Mouse (Mus musculus) B cell, adult 67 days (primary cell): ENCODE data around the gene Ins2. TPM values are rescaled to one million over a fixed set of nuclear protein-coding genes. Genes with fewer than 3 reads are reported as not detected.

Source experiments
- total RNA-seq, 2 experiments: library from RNA; stranded (reverse); gene quantifications; 4 replicates each; pipeline ENCODE4 v1.2.4; 2023

Ins2 gene
- total RNA-seq, result not detected

GRCm38 (mm10) chr7:142743281-142743680 is at the start of gene Ins2:
Gene Ins2, minus strand, starts transcription at chr7:142743381.

GRCm38 (mm10) chr7:142669751-142670625 is 73.2 kb downstream of the Ins2 start, which contains the start of gene Gm49394:
Gene Gm49394, minus strand, starts transcription at chr7:142669942.

GRCm38 (mm10) chr7:142666659-142667058 is 76.5 kb downstream of the Ins2 start, which contains the start of gene Igf2:
Gene Igf2, minus strand, starts transcription at chr7:142666816.

Other genes with a start within 250 kb of the Ins2 start
- gene Tnnt3, start 244.5 kb downstream of the Ins2 start, total RNA-seq, result 10 to 100 TPM; 35.7 to 36.8 TPM
- gene Mrpl23, start 210.7 kb downstream of the Ins2 start, total RNA-seq, result 10 to 100 TPM; 12.0 to 12.3 TPM
- gene Igf2, start 76.6 kb downstream of the Ins2 start, total RNA-seq, result not detected
- gene Gm49394, start 73.4 kb downstream of the Ins2 start, total RNA-seq, result not detected
- not detected for gene Th, start 187.7 kb upstream of the Ins2 start, total RNA-seq
- gene Ascl2, start 225.9 kb upstream of the Ins2 start, total RNA-seq, result not detected